Mouse (Mus musculus) ES-Bruce4 (cell line): ENCODE data around the gene Gm17660.

ENCODE experiments used
- CTCF ChIP-seq: IDR thresholded peaks from one replicate; pipeline ENCODE4 v1.8.1; 2011; ENCODE audit warnings: low read depth, low read length
- POLR2A ChIP-seq: IDR thresholded peaks from one replicate; pipeline ENCODE4 v1.8.1; 2011; ENCODE audit warnings: low read length; ENCODE audit not compliant: insufficient read depth

DNA sequence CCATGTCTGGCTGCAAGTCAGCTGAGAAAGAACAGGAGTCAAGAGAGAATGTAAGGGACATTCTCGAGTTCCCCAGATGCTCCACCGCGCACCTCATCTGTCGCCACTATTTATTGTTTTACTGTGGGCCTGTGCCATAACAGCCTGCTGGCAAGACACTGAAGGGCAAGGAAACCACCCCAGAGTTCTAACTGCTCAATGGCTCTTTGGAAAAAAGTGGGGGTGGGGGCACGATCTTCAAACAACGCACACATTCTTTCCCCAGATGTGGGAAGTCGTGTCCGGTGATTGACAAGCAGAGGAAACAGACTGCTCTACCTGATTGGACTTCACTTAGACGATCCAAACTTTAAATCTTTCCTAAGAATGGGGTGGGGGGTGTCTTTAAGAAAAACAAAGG lies 34.6 kb upstream of the Gm17660 start:
- TF ChIP-seq CTCF (no peak), POLR2A (no peak)
